Mouse (Mus musculus): ENCODE results near the gene Plekhb2.

GRCm38 (mm10) chr1:34852116-34852878, 2.5 kb downstream of the Plekhb2 start:
- TF ChIP-seq CTCF (IDR thresholded peaks at IDR 0.05; ENCODE audit: low read depth, low read length), result no peak
- no peak for TF ChIP-seq GATA1 (IDR thresholded peaks at IDR 0.05; ENCODE audit: borderline replicate concordance, low read length)
- no peak for TF ChIP-seq POLR2AphosphoS5 (IDR thresholded peaks at IDR 0.05; ENCODE audit: insufficient replicate concordance, low read depth, low read length)

Measured in G1E (cell line).